Mouse (Mus musculus) midbrain, postnatal 0 days (tissue): Measurements from ENCODE around the gene Zfp146. TPM values are rescaled to one million over a fixed set of nuclear protein-coding genes. Genes with fewer than 3 reads are reported as not detected.
A peak's percentile ranks its signal among the peaks of the same experiment; 100 is the strongest.

Experiments used
- ATAC-seq: fragments of 200-750 bp; cut with Nextera tagmentation; 2 replicates; pipeline ENCODE4 v1.8.0; 2017; ENCODE audit warnings: moderate number of reproducible peaks, mild to moderate bottlenecking, moderate TSS enrichment, moderate library complexity; ENCODE audit not compliant: low FRiP score
- DNase-seq: peaks from one replicate; pipeline ENCODE4 v3.0.0-alpha.2; 2015; ENCODE audit warnings: low spot score
- H3K27ac ChIP-seq: fragments of 300-500 bp; sonication (generic); 2 replicates; pipeline ENCODE4 v1.5.1; 2014; ENCODE audit warnings: low read depth, mild to moderate bottlenecking, low read length, mixed read lengths
- H3K27me3 ChIP-seq: fragments of 300-500 bp; sonication (generic); 2 replicates; pipeline ENCODE4 v1.6.1; 2014; ENCODE audit warnings: low read length, control low read depth, mixed read lengths; ENCODE audit not compliant: insufficient read depth
- H3K36me3 ChIP-seq: fragments of 300-500 bp; sonication (generic); 2 replicates; pipeline ENCODE4 v1.6.1; 2014; ENCODE audit warnings: low read length, control low read depth, mixed read lengths; ENCODE audit not compliant: insufficient read depth
- H3K4me1 ChIP-seq: fragments of 300-500 bp; sonication (generic); 2 replicates; pipeline ENCODE4 v1.6.1; 2014; ENCODE audit warnings: mild to moderate bottlenecking, control low read depth, antibody characterized with exemption, low read length, mixed read lengths; ENCODE audit not compliant: insufficient read depth
- H3K4me2 ChIP-seq: fragments of 300-500 bp; sonication (generic); 2 replicates; pipeline ENCODE4 v1.6.1; 2014; ENCODE audit warnings: low read depth, mild to moderate bottlenecking, low read length, mixed read lengths; ENCODE audit not compliant: poor library complexity, severe bottlenecking
- H3K4me3 ChIP-seq: fragments of 300-500 bp; sonication (generic); 2 replicates; pipeline ENCODE4 v1.5.1; 2014; ENCODE audit warnings: low read depth, mild to moderate bottlenecking, low read length, moderate library complexity
- H3K9ac ChIP-seq: fragments of 300-500 bp; sonication (generic); replicated peaks from 2 replicates; pipeline ENCODE4 v1.6.1; 2014; ENCODE audit warnings: mild to moderate bottlenecking, low read length, moderate library complexity, mixed read lengths; ENCODE audit not compliant: poor library complexity, severe bottlenecking
- H3K9me3 ChIP-seq: fragments of 300-500 bp; sonication (generic); 2 replicates; pipeline ENCODE4 v1.6.1; 2016; ENCODE audit warnings: low read length, control low read depth
- CTCF ChIP-seq: IDR thresholded peaks from 2 replicates; pipeline ENCODE4 v1.5.1; 2016; ENCODE audit warnings: antibody characterized with exemption, mild to moderate bottlenecking
- WGBS: fragments of 180-500 bp; shearing (Covaris S2); extraction: QIAGEN DNeasy Blood & Tissue Kit; methylation state at CpG from one replicate; pipeline ENCODE4 v1.1.7; 2014; 5-methylcytosine and 5-hydroxymethylcytosine counted together
- polyA plus RNA-seq: library from polyadenylated mRNA; unstranded; fragments of >200 nt; fragmentation: Nextera tagmentation; extraction: Ambion mirVana; gene quantifications from 2 replicates; pipeline ENCODE4 v1.2.1, GENCODE M21; 2015
- total RNA-seq: library from RNA; depleted of rRNA; stranded (reverse); fragments of >200 nt; gene quantifications from 2 replicates; pipeline ENCODE4 v1.2.3, GENCODE M21; 2014; rRNA removed

Zfp146 gene
- total RNA-seq: 49.8 and 52.1 TPM in 2 replicates
- 5.9 and 7.2 TPM in 2 replicates for polyA plus RNA-seq

DNA sequence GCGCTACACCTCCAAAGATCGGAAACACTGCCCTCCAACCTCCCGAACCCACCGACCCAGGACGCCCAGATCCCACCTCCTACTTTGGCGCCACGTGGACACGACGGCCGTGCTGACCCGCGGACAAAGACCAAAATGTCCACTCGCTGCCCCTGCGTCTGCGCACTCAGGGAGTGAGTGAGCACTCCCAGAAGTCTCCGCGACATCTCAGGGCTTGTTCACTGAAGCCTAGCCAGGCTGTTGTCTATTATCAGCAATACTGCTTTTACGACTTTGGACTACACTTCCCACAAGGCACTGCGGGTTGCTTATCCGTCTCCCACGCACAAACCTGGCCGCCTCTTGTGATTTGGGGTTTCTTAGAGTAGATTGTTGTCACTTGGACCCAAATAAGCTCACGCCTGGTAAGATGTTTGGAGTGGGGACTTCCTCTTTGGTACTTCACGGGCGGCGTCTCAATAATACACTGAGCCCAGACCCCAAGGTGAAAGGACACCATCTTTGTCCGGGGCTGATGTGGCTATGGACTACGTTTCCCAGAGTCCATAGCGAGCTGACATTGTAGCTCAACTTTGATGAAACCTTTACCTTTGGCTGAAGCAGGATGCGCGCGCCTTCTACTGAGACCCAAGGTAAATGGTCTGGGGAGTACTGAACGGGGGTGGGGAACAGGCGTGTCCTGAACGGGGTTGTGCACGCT is at the start of gene Zfp146:
TSS of gene Zfp146 (minus strand) at position 168 of the 700 bp plus-strand sequence.
- peaks cover 9% of the 10 kb centered on the region for H3K4me1 ChIP-seq
- H3K9me3 ChIP-seq: no peaks in the 10 kb centered on the region
- peak within 1 kb of the TSS; percentile 64 for H3K9ac ChIP-seq
- TF ChIP-seq CTCF: no peak
- H3K27ac ChIP-seq: peak within 1 kb of the TSS; percentile 89
- DNase-seq (peak; percentile 99), ATAC-seq (peak; percentile 95)
- H3K4me3 ChIP-seq: peak within 1 kb of the TSS; percentile 61
- no peaks in the 10 kb centered on the region for H3K27me3 ChIP-seq
- WGBS: under 1% methylated on average over 36 of the region's 36 CpGs
- no peaks in the 10 kb centered on the region for H3K36me3 ChIP-seq
- peak within 1 kb of the TSS; percentile 67 for H3K4me2 ChIP-seq

DNA sequence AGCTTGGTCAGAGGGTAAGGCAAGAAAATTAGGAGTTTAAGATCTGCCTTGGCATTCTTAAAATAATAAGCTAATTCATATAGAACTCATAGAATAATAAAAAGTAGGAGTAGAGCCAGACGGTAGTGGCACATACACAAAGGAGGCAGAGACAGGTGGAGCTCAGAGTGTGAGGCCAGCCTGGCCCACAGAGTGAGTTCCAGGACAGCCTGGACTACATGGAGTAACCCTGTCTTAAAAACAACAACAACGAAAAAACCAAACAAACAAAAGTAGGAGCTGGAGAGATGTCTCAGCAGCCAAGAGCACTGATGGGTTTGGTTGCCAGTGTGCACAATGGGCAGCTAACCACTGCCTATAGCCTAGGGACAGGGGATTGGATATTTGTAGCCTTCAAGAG is 47.7 kb upstream of the Zfp146 start:
- Histone ChIP-seq H3K27ac (peak overlapping the region; percentile 6; the same call in 1 of the 2 replicates), H3K36me3 (no peaks in the 10 kb centered on the region), H3K9ac (no peak overlapping the region), H3K9me3 (no peaks in the 10 kb centered on the region), H3K4me2 (no peak overlapping the region), H3K4me1 (no peaks in the 10 kb centered on the region), H3K4me3 (no peak overlapping the region), H3K27me3 (no peaks in the 10 kb centered on the region)
- peak; percentile 45; the same call in 1 of the 2 replicates for ATAC-seq
- 73% methylated on average over 2 of the region's 2 CpGs for WGBS
- DNase-seq: no peak
- no peak for TF ChIP-seq CTCF

DNA sequence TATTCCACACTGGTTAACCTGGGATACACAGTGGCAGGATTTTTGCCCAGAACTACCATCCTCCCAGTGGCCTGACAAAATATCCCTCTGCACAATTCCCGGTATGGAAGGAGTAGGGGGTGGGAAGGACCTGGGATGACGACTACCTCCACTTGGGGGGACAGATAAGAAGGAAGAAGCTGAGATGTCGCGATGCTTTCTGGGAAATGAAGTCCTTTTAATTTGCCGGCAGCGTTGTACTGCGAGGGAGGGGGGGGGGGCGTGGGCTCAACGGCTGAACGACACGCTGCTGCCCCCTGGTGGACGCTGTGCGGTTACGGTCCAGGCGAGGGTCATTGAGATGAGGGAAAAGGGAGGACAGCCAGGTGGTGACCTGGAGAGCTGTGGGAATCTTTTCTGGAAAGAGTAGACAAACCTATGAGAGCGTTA is 47.2 kb upstream of the Zfp146 start:
- ATAC-seq (peak; percentile 75), DNase-seq (peak; percentile 92)
- Histone ChIP-seq H3K27ac (peak overlapping the region; percentile 67), H3K9ac (no peak overlapping the region), H3K36me3 (no peaks in the 10 kb centered on the region), H3K4me1 (no peaks in the 10 kb centered on the region), H3K9me3 (no peaks in the 10 kb centered on the region), H3K4me3 (no peak overlapping the region), H3K27me3 (no peaks in the 10 kb centered on the region), H3K4me2 (peak overlapping the region; percentile 41)
- TF ChIP-seq CTCF: peak; percentile 98
- WGBS: 1% methylated on average over 16 of the region's 16 CpGs

DNA sequence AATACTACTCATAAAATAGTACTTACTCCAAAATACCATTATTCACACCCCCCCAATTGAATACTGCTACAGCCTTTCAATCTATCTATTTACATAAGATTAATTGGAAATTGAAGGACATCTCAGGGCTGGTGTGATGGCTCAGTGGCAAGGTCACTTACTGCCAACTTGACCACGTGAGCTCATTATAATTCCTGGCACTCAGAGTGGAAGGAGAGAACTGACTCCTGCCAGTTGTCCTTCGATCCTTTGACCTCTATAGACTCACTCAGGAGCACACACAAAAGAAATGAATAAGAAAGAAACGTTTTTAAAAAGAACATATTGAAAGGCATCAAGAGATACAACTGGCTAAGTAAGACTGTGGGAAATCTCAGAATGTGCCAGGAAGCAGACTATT is 46.3 kb upstream of the Zfp146 start:
- no peak overlapping the region for H3K4me3 ChIP-seq
- no peaks in the 10 kb centered on the region for H3K36me3 ChIP-seq
- H3K4me2 ChIP-seq: no peak overlapping the region
- H3K27ac ChIP-seq: peak overlapping the region; percentile 67; the same call in 1 of the 2 replicates
- H3K27me3 ChIP-seq: no peaks in the 10 kb centered on the region
- no peaks in the 10 kb centered on the region for H3K9me3 ChIP-seq
- WGBS: 63% methylated on average over 3 of the region's 3 CpGs
- DNase-seq (no peak), ATAC-seq (no peak)
- H3K4me1 ChIP-seq: no peaks in the 10 kb centered on the region
- H3K9ac ChIP-seq: no peak overlapping the region
- no peak for TF ChIP-seq CTCF

DNA sequence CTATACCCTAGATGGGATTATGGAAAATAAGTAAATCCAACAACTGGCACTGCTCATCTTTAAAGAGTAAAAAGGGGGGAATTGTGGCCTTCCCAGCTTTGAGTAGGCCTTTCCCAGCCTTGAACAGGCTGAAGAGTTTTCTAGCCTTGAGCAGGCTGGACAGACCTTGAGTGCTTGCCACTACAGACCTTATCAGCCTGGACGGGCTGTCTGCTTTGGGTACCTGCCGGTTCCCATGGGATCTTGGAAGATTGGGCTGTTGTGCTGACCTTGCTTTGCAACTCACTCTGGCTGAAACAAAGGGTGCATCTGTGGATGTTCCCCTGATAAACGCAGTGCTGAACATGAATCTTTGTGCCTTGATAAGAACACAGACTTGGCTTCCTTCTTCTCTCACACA is 44.3 kb upstream of the Zfp146 start:
- ATAC-seq: no peak
- H3K27ac ChIP-seq: no peak overlapping the region
- TF ChIP-seq CTCF: no peak
- no peaks in the 10 kb centered on the region for H3K4me1 ChIP-seq
- H3K9me3 ChIP-seq: no peaks in the 10 kb centered on the region
- H3K4me3 ChIP-seq: no peak overlapping the region
- no peak overlapping the region for H3K9ac ChIP-seq
- H3K36me3 ChIP-seq: no peaks in the 10 kb centered on the region
- no peaks in the 10 kb centered on the region for H3K27me3 ChIP-seq
- DNase-seq: no peak
- H3K4me2 ChIP-seq: no peak overlapping the region
- WGBS: 93% methylated on average over 3 of the region's 3 CpGs

DNA sequence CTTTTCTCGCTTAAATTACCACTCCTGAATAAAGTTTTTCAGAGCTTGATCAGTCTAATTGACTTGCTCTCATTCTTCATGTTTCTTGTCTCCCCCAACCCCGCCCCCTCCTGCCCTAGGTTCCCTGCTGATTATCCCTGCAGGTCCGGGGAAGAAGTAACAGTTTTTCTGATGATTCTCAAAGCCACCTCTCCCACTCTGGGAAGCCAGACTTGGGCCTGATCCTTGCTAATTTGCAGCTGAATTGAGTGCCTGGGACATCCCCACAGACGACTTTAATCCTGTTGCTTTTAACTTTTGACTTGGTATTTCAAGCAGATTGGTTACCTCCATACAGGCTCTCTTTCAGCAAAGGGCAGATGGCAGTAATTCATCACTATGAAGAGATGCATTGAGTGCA is 41.5 kb upstream of the Zfp146 start:
- no peak for TF ChIP-seq CTCF
- Histone ChIP-seq H3K9ac (no peak overlapping the region), H3K4me2 (no peak overlapping the region), H3K27me3 (no peaks in the 10 kb centered on the region), H3K27ac (no peak overlapping the region), H3K9me3 (no peaks in the 10 kb centered on the region), H3K4me1 (no peaks in the 10 kb centered on the region), H3K4me3 (no peak overlapping the region), H3K36me3 (no peaks in the 10 kb centered on the region)
- 19% methylated on average over 4 of the region's 4 CpGs for WGBS
- DNase-seq (no peak), ATAC-seq (no peak)
